Mouse (Mus musculus) CD8-positive naive resting alpha-beta T cell, adult 57 days (primary cell): ENCODE results near the gene 1700003F12Rik. TPM values are rescaled to one million over a fixed set of nuclear protein-coding genes. Genes with fewer than 3 reads are reported as not detected.

Source experiments
- total RNA-seq: library from RNA; stranded (reverse); gene quantifications from one replicate; pipeline ENCODE4 v1.2.4, GENCODE M21; 2023

1700003F12Rik gene
- 0.80 TPM for total RNA-seq

GRCm38 (mm10) chr2:154546711-154547110 lies at the start of gene 1700003F12Rik:
1700003F12Rik (plus strand) TSS chr2:154547085.

GRCm38 (mm10) chr2:154551476-154551875 lies 4.6 kb downstream of the 1700003F12Rik start, which contains the start of gene Actl10:
Actl10 (plus strand) TSS chr2:154551776.

GRCm38 (mm10) chr2:154558264-154559039 lies 11.6 kb downstream of the 1700003F12Rik start, which contains the start of gene Necab3:
Necab3 (minus strand) TSS chr2:154558890.

GRCm38 (mm10) chr2:154569836-154570286 lies 23.0 kb downstream of the 1700003F12Rik start, which contains the start of gene E2f1:
E2f1 (minus strand) TSS chr2:154569892.

Other genes with a start within 250 kb of the 1700003F12Rik start
- not detected for gene Bpifb9b, start 239.9 kb upstream of the 1700003F12Rik start, total RNA-seq
- 17.3 TPM for gene Cdk5rap1, start 174.1 kb upstream of the 1700003F12Rik start, total RNA-seq
- 0.64 TPM for gene Snta1, start 139.0 kb upstream of the 1700003F12Rik start, total RNA-seq
- 31.9 TPM for gene Cbfa2t2, start 110.6 kb upstream of the 1700003F12Rik start, total RNA-seq
- 1.8 TPM for gene Actl10, start 4.7 kb downstream of the 1700003F12Rik start, total RNA-seq
- 1.0 TPM for gene Necab3, start 11.8 kb downstream of the 1700003F12Rik start, total RNA-seq
- 1.8 TPM for gene E2f1, start 22.8 kb downstream of the 1700003F12Rik start, total RNA-seq
- gene Pxmp4, start 56.6 kb downstream of the 1700003F12Rik start, total RNA-seq = 10.6 TPM
- 7.7 TPM for gene Zfp341, start 66.2 kb downstream of the 1700003F12Rik start, total RNA-seq
- not detected for gene 4930519P11Rik, start 66.4 kb downstream of the 1700003F12Rik start, total RNA-seq
- 152 TPM for gene Chmp4b, start 104.6 kb downstream of the 1700003F12Rik start, total RNA-seq
- not detected for gene Gm14214, start 222.9 kb downstream of the 1700003F12Rik start, total RNA-seq
- 220 TPM for gene Raly, start 244.0 kb downstream of the 1700003F12Rik start, total RNA-seq
- gene a, start 244.3 kb downstream of the 1700003F12Rik start, total RNA-seq = not detected